Mouse (Mus musculus): ENCODE measurements around the gene Tcf7. TPM values are rescaled to one million over a fixed set of nuclear protein-coding genes. Genes with fewer than 3 reads are reported as not detected.

The Tcf7 gene
- polyA plus RNA-seq, 1 experiment from 2014 or later: 6.6 TPM

GRCm38 (mm10) chr11:52292894-52293293 is 10.1 kb upstream of the Tcf7 start:
- 63% methylated on average over 6 of the region's 6 CpGs for WGBS

GRCm38 (mm10) chr11:52292346-52292745 is 9.5 kb upstream of the Tcf7 start:
- ATAC-seq (replicated peaks; ENCODE audit: low FRiP score): no peak
- Histone ChIP-seq H3K36me3 (ENCODE audit: control insufficient read depth, insufficient read depth, low read length) (no peaks in the 10 kb centered on the region), H3K27ac (ENCODE audit: low read depth, low read length) (no peak overlapping the region), H3K4me1 (replicated peaks; ENCODE audit: control insufficient read depth, insufficient read depth, low read length) (no peaks in the 10 kb centered on the region), H3K4me2 (no peak overlapping the region), H3K9ac (ENCODE audit: low read depth, low read length) (no peak overlapping the region), H3K9me3 (ENCODE audit: control insufficient read depth, low read length) (no peaks in the 10 kb centered on the region), H3K4me3 (ENCODE audit: low read depth, low read length) (no peak overlapping the region), H3K27me3 (replicated peaks; ENCODE audit: control insufficient read depth, insufficient read depth, low read length) (no peaks in the 10 kb centered on the region)
- DNase-seq (ENCODE audit: low spot score): no peak
- WGBS: 61% methylated on average over 7 of the region's 7 CpGs

More at GRCm38 (mm10) chr11:52292894-52293293, 10.1 kb upstream of the Tcf7 start:
- ATAC-seq (replicated peaks; ENCODE audit: low FRiP score) (no peak), DNase-seq (ENCODE audit: low spot score) (no peak)
- Histone ChIP-seq H3K27me3 (replicated peaks; ENCODE audit: control insufficient read depth, insufficient read depth, low read length) (no peaks in the 10 kb centered on the region), H3K4me2 (no peak overlapping the region), H3K9ac (ENCODE audit: low read depth, low read length) (no peak overlapping the region), H3K9me3 (ENCODE audit: control insufficient read depth, low read length) (no peaks in the 10 kb centered on the region), H3K4me1 (replicated peaks; ENCODE audit: control insufficient read depth, insufficient read depth, low read length) (no peaks in the 10 kb centered on the region), H3K4me3 (ENCODE audit: low read depth, low read length) (no peak overlapping the region), H3K36me3 (ENCODE audit: control insufficient read depth, insufficient read depth, low read length) (no peaks in the 10 kb centered on the region), H3K27ac (ENCODE audit: low read depth, low read length) (no peak overlapping the region)

GRCm38 (mm10) chr11:52286958-52287305 is 4.1 kb upstream of the Tcf7 start:
- no peak overlapping the region for H3K4me3 ChIP-seq (ENCODE audit: low read depth, low read length)
- no peak overlapping the region for H3K9ac ChIP-seq (ENCODE audit: low read depth, low read length)
- H3K27me3 ChIP-seq (replicated peaks; ENCODE audit: control insufficient read depth, insufficient read depth, low read length): peaks cover 47% of the 10 kb centered on the region
- no peaks in the 10 kb centered on the region for H3K36me3 ChIP-seq (ENCODE audit: control insufficient read depth, insufficient read depth, low read length)
- 29% methylated on average over 4 of the region's 4 CpGs for WGBS
- DNase-seq (ENCODE audit: low spot score): no peak
- no peaks in the 10 kb centered on the region for H3K9me3 ChIP-seq (ENCODE audit: control insufficient read depth, low read length)
- H3K4me2 ChIP-seq: no peak overlapping the region
- H3K27ac ChIP-seq (ENCODE audit: low read depth, low read length): no peak overlapping the region
- ATAC-seq (replicated peaks; ENCODE audit: low FRiP score): no peak
- H3K4me1 ChIP-seq (replicated peaks; ENCODE audit: control insufficient read depth, insufficient read depth, low read length): peaks cover 9% of the 10 kb centered on the region

GRCm38 (mm10) chr11:52286301-52286957 is 3.6 kb upstream of the Tcf7 start:
- Histone ChIP-seq H3K9ac (ENCODE audit: low read depth, low read length) (no peak overlapping the region), H3K4me1 (replicated peaks; ENCODE audit: control insufficient read depth, insufficient read depth, low read length) (peaks cover 9% of the 10 kb centered on the region), H3K4me3 (ENCODE audit: low read depth, low read length) (no peak overlapping the region), H3K27ac (ENCODE audit: low read depth, low read length) (no peak overlapping the region), H3K9me3 (ENCODE audit: control insufficient read depth, low read length) (no peaks in the 10 kb centered on the region), H3K36me3 (ENCODE audit: control insufficient read depth, insufficient read depth, low read length) (no peaks in the 10 kb centered on the region), H3K27me3 (replicated peaks; ENCODE audit: control insufficient read depth, insufficient read depth, low read length) (peaks cover 51% of the 10 kb centered on the region), H3K4me2 (no peak overlapping the region)
- DNase-seq (ENCODE audit: low spot score) (no peak), ATAC-seq (replicated peaks; ENCODE audit: low FRiP score) (no peak)
- WGBS: 44% methylated on average over 16 of the region's 16 CpGs

- 13% methylated on average over 44 of the region's 44 CpGs for WGBS
- no peak for ATAC-seq (replicated peaks; ENCODE audit: low FRiP score)
- Histone ChIP-seq H3K36me3 (ENCODE audit: control insufficient read depth, insufficient read depth, low read length) (no peaks in the 10 kb centered on the region), H3K9me3 (ENCODE audit: control insufficient read depth, low read length) (no peaks in the 10 kb centered on the region), H3K4me3 (ENCODE audit: low read depth, low read length) (peak overlapping the region; percentile 66), H3K9ac (ENCODE audit: low read depth, low read length) (no peak overlapping the region), H3K27me3 (replicated peaks; ENCODE audit: control insufficient read depth, insufficient read depth, low read length) (peaks cover 61% of the 10 kb centered on the region), H3K27ac (ENCODE audit: low read depth, low read length) (no peak overlapping the region), H3K4me1 (replicated peaks; ENCODE audit: control insufficient read depth, insufficient read depth, low read length) (peaks cover 9% of the 10 kb centered on the region), H3K4me2 (peak overlapping the region; percentile 81)
- DNase-seq (ENCODE audit: low spot score): peak; percentile 53
Observed at GRCm38 (mm10) chr11:52283596-52284571, 1.1 kb upstream of the Tcf7 start.

- Histone ChIP-seq H3K9ac (ENCODE audit: low read depth, low read length) (peak overlapping the region; percentile 25; the same call in 1 of the 2 replicates), H3K27me3 (replicated peaks; ENCODE audit: control insufficient read depth, insufficient read depth, low read length) (peaks cover 61% of the 10 kb centered on the region), H3K36me3 (ENCODE audit: control insufficient read depth, insufficient read depth, low read length) (no peaks in the 10 kb centered on the region), H3K9me3 (ENCODE audit: control insufficient read depth, low read length) (no peaks in the 10 kb centered on the region), H3K4me2 (peak overlapping the region; percentile 81), H3K4me1 (replicated peaks; ENCODE audit: control insufficient read depth, insufficient read depth, low read length) (peaks cover 9% of the 10 kb centered on the region), H3K4me3 (ENCODE audit: low read depth, low read length) (peak overlapping the region; percentile 66), H3K27ac (ENCODE audit: low read depth, low read length) (no peak overlapping the region)
- DNase-seq (ENCODE audit: low spot score) (no peak), ATAC-seq (replicated peaks; ENCODE audit: low FRiP score) (no peak)
- WGBS: 4% methylated on average over 19 of the region's 19 CpGs
Observed at GRCm38 (mm10) chr11:52282420-52282773, 417 bp downstream of the Tcf7 start.

- Histone ChIP-seq H3K9me3 (ENCODE audit: control insufficient read depth, low read length) (no peaks in the 10 kb centered on the region), H3K27ac (ENCODE audit: low read depth, low read length) (no peak overlapping the region), H3K36me3 (ENCODE audit: control insufficient read depth, insufficient read depth, low read length) (no peaks in the 10 kb centered on the region), H3K4me3 (ENCODE audit: low read depth, low read length) (peak overlapping the region; percentile 66; the same call in 1 of the 2 replicates), H3K4me2 (peak overlapping the region; percentile 81), H3K9ac (ENCODE audit: low read depth, low read length) (no peak overlapping the region), H3K4me1 (replicated peaks; ENCODE audit: control insufficient read depth, insufficient read depth, low read length) (peaks cover 9% of the 10 kb centered on the region), H3K27me3 (replicated peaks; ENCODE audit: control insufficient read depth, insufficient read depth, low read length) (peaks cover 58% of the 10 kb centered on the region)
- DNase-seq (ENCODE audit: low spot score) (no peak), ATAC-seq (replicated peaks; ENCODE audit: low FRiP score) (no peak)
- 66% methylated on average over 19 of the region's 19 CpGs for WGBS
Observed at GRCm38 (mm10) chr11:52281568-52282328, 1.1 kb downstream of the Tcf7 start.

GRCm38 (mm10) chr11:52280566-52281455 is 2.0 kb downstream of the Tcf7 start:
- Histone ChIP-seq H3K36me3 (ENCODE audit: control insufficient read depth, insufficient read depth, low read length) (no peaks in the 10 kb centered on the region), H3K27ac (ENCODE audit: low read depth, low read length) (no peak overlapping the region), H3K4me1 (replicated peaks; ENCODE audit: control insufficient read depth, insufficient read depth, low read length) (peaks cover 9% of the 10 kb centered on the region), H3K4me3 (ENCODE audit: low read depth, low read length) (no peak overlapping the region), H3K4me2 (no peak overlapping the region), H3K9me3 (ENCODE audit: control insufficient read depth, low read length) (no peaks in the 10 kb centered on the region), H3K27me3 (replicated peaks; ENCODE audit: control insufficient read depth, insufficient read depth, low read length) (peaks cover 51% of the 10 kb centered on the region), H3K9ac (ENCODE audit: low read depth, low read length) (no peak overlapping the region)
- no peak for DNase-seq (ENCODE audit: low spot score)
- no peak for ATAC-seq (replicated peaks; ENCODE audit: low FRiP score)
- WGBS: 87% methylated on average over 11 of the region's 11 CpGs
